Mouse (Mus musculus) MEL (cell line): ENCODE data around the gene Hoxa11.

ENCODE experiments used
- CHD2 ChIP-seq: IDR thresholded peaks from 2 replicates; pipeline ENCODE4 v1.6.1; 2011; ENCODE audit warnings: low read length, improper control_type of control experiment
- CTCF ChIP-seq, 3 experiments: IDR thresholded peaks in 2 of 3; conservative IDR thresholded peaks in 1 of 3; 2 replicates each; pipeline ENCODE4 v1.5.1; 2011 to 2012; ENCODE audit warnings: low read length in 3 of 3, low read depth in 2 of 3, mild to moderate bottlenecking in 2 of 3, improper control_type of control experiment in 1 of 3, inconsistent platforms in 1 of 3, mixed read lengths in 1 of 3, moderate library complexity in 1 of 3; ENCODE audit not compliant: control insufficient read depth in 1 of 3, insufficient read depth in 1 of 3, poor library complexity in 1 of 3, severe bottlenecking in 1 of 3
- MAX ChIP-seq: IDR thresholded peaks from 2 replicates; pipeline ENCODE4 v1.6.1; 2011; ENCODE audit warnings: low read length, improper control_type of control experiment
- NELFE ChIP-seq: IDR thresholded peaks from 2 replicates; pipeline ENCODE4 v1.6.1; 2011; ENCODE audit warnings: low read depth, low read length, improper control_type of control experiment
- POLR2A ChIP-seq, 2 experiments: IDR thresholded peaks; 2 replicates each; pipeline ENCODE4 v1.6.1; 2011 to 2012; ENCODE audit warnings: low read length in 2 of 2, mild to moderate bottlenecking in 2 of 2, control low read depth in 1 of 2, improper control_type of control experiment in 1 of 2, low read depth in 1 of 2, moderate library complexity in 1 of 2; ENCODE audit not compliant: control insufficient read depth in 1 of 2, insufficient read depth in 1 of 2, poor library complexity in 1 of 2
- POLR2AphosphoS2 ChIP-seq: IDR thresholded peaks from 2 replicates; pipeline ENCODE4 v1.6.1; 2011; ENCODE audit warnings: low read length, improper control_type of control experiment
- TAL1 ChIP-seq: IDR thresholded peaks from 2 replicates; pipeline ENCODE4 v1.6.1; 2012; ENCODE audit warnings: mild to moderate bottlenecking, inconsistent platforms, low read length, moderate library complexity, mixed read lengths
- UBTF ChIP-seq: IDR thresholded peaks from 2 replicates; pipeline ENCODE4 v1.6.1; 2012; ENCODE audit warnings: low read depth, mild to moderate bottlenecking, inconsistent platforms, low read length, improper control_type of control experiment, moderate library complexity, borderline replicate concordance; ENCODE audit not compliant: insufficient read depth

GRCm38 (mm10) chr6:52253511-52254500, 8.2 kb upstream of the Hoxa11 start:
- TF ChIP-seq POLR2AphosphoS2: no peak
- no peak for TF ChIP-seq CTCF (IDR thresholded peaks at IDR 0.05 in 2 of 3, conservative IDR thresholded peaks at IDR 0.05 in 1 of 3; ENCODE audit: control insufficient read depth in 1 of 3, insufficient read depth in 1 of 3, low read depth in 2 of 3, low read length in 3 of 3, poor library complexity in 1 of 3, severe bottlenecking in 1 of 3)
- no peak for TF ChIP-seq CHD2
- no peak for TF ChIP-seq POLR2A (IDR thresholded peaks at IDR 0.05; ENCODE audit: control insufficient read depth in 1 of 2, insufficient read depth in 1 of 2, low read depth in 1 of 2, low read length in 2 of 2, poor library complexity in 1 of 2)
- TF ChIP-seq TAL1: no peak
- no peak for TF ChIP-seq MAX
- no peak for TF ChIP-seq UBTF
- no peak for TF ChIP-seq NELFE
